Comparison of ENCODE assay signal across 8 mouse cellular contexts in the genomic region with DNA sequence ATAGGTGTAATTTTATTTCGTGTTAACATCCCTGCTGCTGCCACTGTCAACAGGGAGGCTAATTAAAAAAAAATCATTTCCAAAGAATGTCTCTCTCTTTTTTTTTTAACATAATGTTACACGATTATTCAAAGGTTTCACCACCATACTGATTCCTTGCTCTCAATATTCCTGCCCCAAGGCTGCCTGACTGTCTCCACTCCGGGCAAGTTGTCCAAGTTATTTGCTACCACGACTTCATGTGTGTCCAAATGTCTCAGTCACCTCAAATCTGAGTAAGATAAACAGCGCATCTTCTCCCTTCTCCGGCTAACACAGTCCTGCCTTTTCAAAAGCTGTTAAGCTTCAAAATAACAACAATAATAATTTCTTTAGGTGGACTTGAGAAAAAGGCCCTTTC.
DNase-seq lines count a peak whose midpoint lies in the region; ATAC-seq lines count a peak whose summit lies in the region.

No protein-coding gene starts in this region.

- no peak for DNase-seq in kidney, adult 9 months
- peak; percentile 44 for DNase-seq in embryo, embryonic 10.5 days (ENCODE audit: low spot score)
- no peak for DNase-seq in hindbrain, embryonic 11.5 days (ENCODE audit: low spot score)
- peak; percentile 36 for DNase-seq in midbrain, embryonic 14.5 days
- DNase-seq in ovary, postnatal 10 days (ENCODE audit: low spot score) = no peak
- DNase-seq in yolk sac, embryonic 10.5 days (ENCODE audit: low spot score) = no peak
- DNase-seq in cerebellum, adult 11-12 months = no peak

- H3K27ac ChIP-seq in kidney, embryonic 15.5 days = peak overlapping the region; percentile 97
- H3K27ac ChIP-seq in hindbrain, embryonic 11.5 days (ENCODE audit: low read depth, low read length) = no peak overlapping the region
- H3K27ac ChIP-seq in midbrain, embryonic 14.5 days (replicated peaks; ENCODE audit: low read depth, low read length) = no peak overlapping the region

- 6% methylated on average over 6 of the region's 6 CpGs for WGBS in kidney, embryonic 15.5 days
- WGBS in hindbrain, embryonic 11.5 days = 11% methylated on average over 6 of the region's 6 CpGs
- 10% methylated on average over 6 of the region's 6 CpGs for WGBS in midbrain, embryonic 14.5 days

- peaks cover 8% of the 10 kb centered on the region; the same call in 1 of the 2 replicates for H3K27me3 ChIP-seq in kidney, embryonic 15.5 days
- no peaks in the 10 kb centered on the region for H3K27me3 ChIP-seq in hindbrain, embryonic 11.5 days (ENCODE audit: control insufficient read depth, insufficient read depth, low read length)
- H3K27me3 ChIP-seq in midbrain, embryonic 14.5 days (ENCODE audit: control insufficient read depth, insufficient read depth, low read length) = peaks cover 7% of the 10 kb centered on the region

- H3K4me2 ChIP-seq in kidney, embryonic 15.5 days = peak overlapping the region; percentile 80
- H3K4me2 ChIP-seq in hindbrain, embryonic 11.5 days (replicated peaks; ENCODE audit: low read depth, low read length) = peak overlapping the region; percentile 80
- peak overlapping the region; percentile 90 for H3K4me2 ChIP-seq in midbrain, embryonic 14.5 days (ENCODE audit: low read length)

- H3K36me3 ChIP-seq in kidney, embryonic 15.5 days = no peaks in the 10 kb centered on the region
- no peaks in the 10 kb centered on the region for H3K36me3 ChIP-seq in hindbrain, embryonic 11.5 days (ENCODE audit: control insufficient read depth, insufficient read depth, low read length)
- H3K36me3 ChIP-seq in midbrain, embryonic 14.5 days (ENCODE audit: control insufficient read depth, insufficient read depth, low read length) = no peaks in the 10 kb centered on the region

- H3K4me3 ChIP-seq in kidney, embryonic 15.5 days (replicated peaks) = peak overlapping the region; percentile 70
- H3K4me3 ChIP-seq in hindbrain, embryonic 11.5 days (ENCODE audit: low read depth, low read length) = peak overlapping the region; percentile 45
- peak overlapping the region; percentile 41 for H3K4me3 ChIP-seq in midbrain, embryonic 14.5 days (replicated peaks; ENCODE audit: low read depth, low read length)

- H3K9ac ChIP-seq in kidney, embryonic 15.5 days = peak overlapping the region; percentile 78
- H3K9ac ChIP-seq in hindbrain, embryonic 11.5 days (ENCODE audit: low read depth, low read length) = no peak overlapping the region
- no peak overlapping the region for H3K9ac ChIP-seq in midbrain, embryonic 14.5 days (replicated peaks; ENCODE audit: low read length)

- ATAC-seq in kidney, embryonic 15.5 days (replicated peaks; ENCODE audit: low FRiP score) = no peak
- ATAC-seq in hindbrain, embryonic 11.5 days (ENCODE audit: low FRiP score) = no peak
- no peak for ATAC-seq in midbrain, embryonic 14.5 days (ENCODE audit: low FRiP score, low TSS enrichment)

- no peaks in the 10 kb centered on the region for H3K9me3 ChIP-seq in kidney, embryonic 15.5 days (replicated peaks)
- no peaks in the 10 kb centered on the region for H3K9me3 ChIP-seq in hindbrain, embryonic 11.5 days (ENCODE audit: control insufficient read depth, low read length)
- no peaks in the 10 kb centered on the region for H3K9me3 ChIP-seq in midbrain, embryonic 14.5 days (ENCODE audit: control insufficient read depth, low read length)

- peaks cover 21% of the 10 kb centered on the region for H3K4me1 ChIP-seq in kidney, embryonic 15.5 days
- H3K4me1 ChIP-seq in hindbrain, embryonic 11.5 days (replicated peaks; ENCODE audit: control insufficient read depth, insufficient read depth, low read length) = no peaks in the 10 kb centered on the region
- peaks cover 3% of the 10 kb centered on the region; the same call in 1 of the 2 replicates for H3K4me1 ChIP-seq in midbrain, embryonic 14.5 days (ENCODE audit: control insufficient read depth, insufficient read depth, low read length)

Comparison
In these comparisons a context has a peak if more than half of its experiments do, and no peak if none do; other contexts are left out.
1. DNase-seq: peak in embryo, embryonic 10.5 days (single experiment) and midbrain, embryonic 14.5 days (single experiment); none in kidney, adult 9 months (single experiment), hindbrain, embryonic 11.5 days (single experiment), ovary, postnatal 10 days (single experiment), yolk sac, embryonic 10.5 days (single experiment) and cerebellum, adult 11-12 months (single experiment).
2. Peak in every context shown above with its lines, with median percentiles within 50 percentile points of each other: H3K4me2 ChIP-seq and H3K4me3 ChIP-seq.